Mouse (Mus musculus): ENCODE data around the gene Rap1gds1. TPM values are rescaled to one million over a fixed set of nuclear protein-coding genes. Genes with fewer than 3 reads are reported as not detected.

Gene Rap1gds1
- polyA plus RNA-seq, 1 experiment from 2014 or later, result 70.7 TPM

- 87% methylated on average over 6 of the region's 6 CpGs for WGBS
- Histone ChIP-seq H3K27me3 (ENCODE audit: control insufficient read depth, insufficient read depth, low read length) (no peaks in the 10 kb centered on the region), H3K4me2 (replicated peaks; ENCODE audit: low read depth, low read length) (no peak overlapping the region), H3K36me3 (ENCODE audit: control insufficient read depth, insufficient read depth, low read length) (no peaks in the 10 kb centered on the region), H3K27ac (ENCODE audit: low read depth, low read length) (no peak overlapping the region), H3K4me3 (ENCODE audit: low read depth, low read length) (no peak overlapping the region), H3K9ac (ENCODE audit: low read depth, low read length) (no peak overlapping the region), H3K4me1 (replicated peaks; ENCODE audit: control insufficient read depth, insufficient read depth, low read length) (no peaks in the 10 kb centered on the region), H3K9me3 (ENCODE audit: control insufficient read depth, low read length) (no peaks in the 10 kb centered on the region)
- DNase-seq (ENCODE audit: low spot score) (no peak), ATAC-seq (ENCODE audit: low FRiP score) (no peak)
These were observed 41.8 kb downstream of the Rap1gds1 start for GRCm38 (mm10) chr3:139033179-139033578.

- H3K27ac ChIP-seq (ENCODE audit: low read depth, low read length), result no peak overlapping the region
- no peak overlapping the region for H3K4me3 ChIP-seq (ENCODE audit: low read depth, low read length)
- DNase-seq (ENCODE audit: low spot score) (no peak), ATAC-seq (ENCODE audit: low FRiP score) (no peak)
- no peaks in the 10 kb centered on the region for H3K4me1 ChIP-seq (replicated peaks; ENCODE audit: control insufficient read depth, insufficient read depth, low read length)
- 95% methylated on average over 4 of the region's 4 CpGs for WGBS
- no peak overlapping the region for H3K4me2 ChIP-seq (replicated peaks; ENCODE audit: low read depth, low read length)
- H3K9me3 ChIP-seq (ENCODE audit: control insufficient read depth, low read length), result no peaks in the 10 kb centered on the region
- H3K27me3 ChIP-seq (ENCODE audit: control insufficient read depth, insufficient read depth, low read length), result no peaks in the 10 kb centered on the region
- no peaks in the 10 kb centered on the region for H3K36me3 ChIP-seq (ENCODE audit: control insufficient read depth, insufficient read depth, low read length)
- no peak overlapping the region for H3K9ac ChIP-seq (ENCODE audit: low read depth, low read length)
These were observed 44.3 kb downstream of the Rap1gds1 start for GRCm38 (mm10) chr3:139030644-139031227.

- H3K4me2 ChIP-seq (replicated peaks; ENCODE audit: low read depth, low read length), result no peak overlapping the region
- no peak overlapping the region for H3K27ac ChIP-seq (ENCODE audit: low read depth, low read length)
- H3K4me3 ChIP-seq (ENCODE audit: low read depth, low read length), result no peak overlapping the region
- no peaks in the 10 kb centered on the region for H3K9me3 ChIP-seq (ENCODE audit: control insufficient read depth, low read length)
- 94% methylated on average over 5 of the region's 5 CpGs for WGBS
- H3K9ac ChIP-seq (ENCODE audit: low read depth, low read length), result no peak overlapping the region
- DNase-seq (ENCODE audit: low spot score) (no peak), ATAC-seq (ENCODE audit: low FRiP score) (no peak)
- H3K27me3 ChIP-seq (ENCODE audit: control insufficient read depth, insufficient read depth, low read length), result no peaks in the 10 kb centered on the region
- H3K4me1 ChIP-seq (replicated peaks; ENCODE audit: control insufficient read depth, insufficient read depth, low read length), result no peaks in the 10 kb centered on the region
- no peaks in the 10 kb centered on the region for H3K36me3 ChIP-seq (ENCODE audit: control insufficient read depth, insufficient read depth, low read length)
These were observed 49.9 kb downstream of the Rap1gds1 start for GRCm38 (mm10) chr3:139025077-139025476.

- Histone ChIP-seq H3K36me3 (ENCODE audit: control insufficient read depth, insufficient read depth, low read length) (no peaks in the 10 kb centered on the region), H3K27ac (ENCODE audit: low read depth, low read length) (no peak overlapping the region), H3K9ac (ENCODE audit: low read depth, low read length) (no peak overlapping the region), H3K4me2 (replicated peaks; ENCODE audit: low read depth, low read length) (no peak overlapping the region), H3K27me3 (ENCODE audit: control insufficient read depth, insufficient read depth, low read length) (no peaks in the 10 kb centered on the region), H3K4me3 (ENCODE audit: low read depth, low read length) (no peak overlapping the region), H3K9me3 (ENCODE audit: control insufficient read depth, low read length) (no peaks in the 10 kb centered on the region), H3K4me1 (replicated peaks; ENCODE audit: control insufficient read depth, insufficient read depth, low read length) (no peaks in the 10 kb centered on the region)
- ATAC-seq (ENCODE audit: low FRiP score) (peak; percentile 92), DNase-seq (ENCODE audit: low spot score) (peak; percentile 56)
- 56% methylated on average over 8 of the region's 8 CpGs for WGBS
These were observed 51.4 kb downstream of the Rap1gds1 start for GRCm38 (mm10) chr3:139023585-139023984.

- WGBS, result 94% methylated on average over 9 of the region's 9 CpGs
- Histone ChIP-seq H3K27me3 (ENCODE audit: control insufficient read depth, insufficient read depth, low read length) (no peaks in the 10 kb centered on the region), H3K36me3 (ENCODE audit: control insufficient read depth, insufficient read depth, low read length) (no peaks in the 10 kb centered on the region), H3K4me3 (ENCODE audit: low read depth, low read length) (no peak overlapping the region), H3K4me2 (replicated peaks; ENCODE audit: low read depth, low read length) (no peak overlapping the region), H3K4me1 (replicated peaks; ENCODE audit: control insufficient read depth, insufficient read depth, low read length) (no peaks in the 10 kb centered on the region), H3K9me3 (ENCODE audit: control insufficient read depth, low read length) (no peaks in the 10 kb centered on the region), H3K27ac (ENCODE audit: low read depth, low read length) (no peak overlapping the region), H3K9ac (ENCODE audit: low read depth, low read length) (no peak overlapping the region)
- no peak for ATAC-seq (ENCODE audit: low FRiP score)
- no peak for DNase-seq (ENCODE audit: low spot score)
These were observed 62.6 kb downstream of the Rap1gds1 start for GRCm38 (mm10) chr3:139012352-139012751.

- Histone ChIP-seq H3K9me3 (ENCODE audit: control insufficient read depth, low read length) (no peaks in the 10 kb centered on the region), H3K4me1 (replicated peaks; ENCODE audit: control insufficient read depth, insufficient read depth, low read length) (no peaks in the 10 kb centered on the region), H3K9ac (ENCODE audit: low read depth, low read length) (no peak overlapping the region), H3K36me3 (ENCODE audit: control insufficient read depth, insufficient read depth, low read length) (no peaks in the 10 kb centered on the region), H3K27me3 (ENCODE audit: control insufficient read depth, insufficient read depth, low read length) (no peaks in the 10 kb centered on the region), H3K4me2 (replicated peaks; ENCODE audit: low read depth, low read length) (no peak overlapping the region), H3K4me3 (ENCODE audit: low read depth, low read length) (no peak overlapping the region), H3K27ac (ENCODE audit: low read depth, low read length) (no peak overlapping the region)
- DNase-seq (ENCODE audit: low spot score) (no peak), ATAC-seq (ENCODE audit: low FRiP score) (no peak)
These were observed 69.3 kb downstream of the Rap1gds1 start for GRCm38 (mm10) chr3:139005669-139006068.

- H3K4me3 ChIP-seq (ENCODE audit: low read depth, low read length), result no peak overlapping the region
- H3K36me3 ChIP-seq (ENCODE audit: control insufficient read depth, insufficient read depth, low read length), result no peaks in the 10 kb centered on the region
- no peak overlapping the region for H3K4me2 ChIP-seq (replicated peaks; ENCODE audit: low read depth, low read length)
- ATAC-seq (ENCODE audit: low FRiP score) (0 out of 2 replicates have a peak, but pooled peaks have one; percentile 6), DNase-seq (ENCODE audit: low spot score) (no peak)
- no peak overlapping the region for H3K27ac ChIP-seq (ENCODE audit: low read depth, low read length)
- H3K4me1 ChIP-seq (replicated peaks; ENCODE audit: control insufficient read depth, insufficient read depth, low read length), result no peaks in the 10 kb centered on the region
- H3K9me3 ChIP-seq (ENCODE audit: control insufficient read depth, low read length), result no peaks in the 10 kb centered on the region
- 88% methylated on average over 6 of the region's 6 CpGs for WGBS
- no peaks in the 10 kb centered on the region for H3K27me3 ChIP-seq (ENCODE audit: control insufficient read depth, insufficient read depth, low read length)
- no peak overlapping the region for H3K9ac ChIP-seq (ENCODE audit: low read depth, low read length)
These were observed 72.2 kb downstream of the Rap1gds1 start for GRCm38 (mm10) chr3:139002774-139003173.

- no peaks in the 10 kb centered on the region for H3K4me1 ChIP-seq (replicated peaks; ENCODE audit: control insufficient read depth, insufficient read depth, low read length)
- 92% methylated on average over 9 of the region's 9 CpGs for WGBS
- no peak overlapping the region for H3K9ac ChIP-seq (ENCODE audit: low read depth, low read length)
- no peaks in the 10 kb centered on the region; the same call in 1 of the 2 replicates for H3K9me3 ChIP-seq (ENCODE audit: control insufficient read depth, low read length)
- no peaks in the 10 kb centered on the region for H3K36me3 ChIP-seq (ENCODE audit: control insufficient read depth, insufficient read depth, low read length)
- DNase-seq (ENCODE audit: low spot score) (no peak), ATAC-seq (ENCODE audit: low FRiP score) (no peak)
- H3K27ac ChIP-seq (ENCODE audit: low read depth, low read length), result no peak overlapping the region
- no peak overlapping the region for H3K4me3 ChIP-seq (ENCODE audit: low read depth, low read length)
- H3K27me3 ChIP-seq (ENCODE audit: control insufficient read depth, insufficient read depth, low read length), result no peaks in the 10 kb centered on the region
- no peak overlapping the region for H3K4me2 ChIP-seq (replicated peaks; ENCODE audit: low read depth, low read length)
These were observed 74.7 kb downstream of the Rap1gds1 start for GRCm38 (mm10) chr3:139000071-139000867.

GRCm38 (mm10) chr3:138993473-138993872 lies 81.5 kb downstream of the Rap1gds1 start:
- DNase-seq (ENCODE audit: low spot score) (no peak), ATAC-seq (ENCODE audit: low FRiP score) (no peak)
- Histone ChIP-seq H3K4me2 (replicated peaks; ENCODE audit: low read depth, low read length) (no peak overlapping the region), H3K27me3 (ENCODE audit: control insufficient read depth, insufficient read depth, low read length) (no peaks in the 10 kb centered on the region), H3K27ac (ENCODE audit: low read depth, low read length) (no peak overlapping the region), H3K4me3 (ENCODE audit: low read depth, low read length) (no peak overlapping the region), H3K36me3 (ENCODE audit: control insufficient read depth, insufficient read depth, low read length) (no peaks in the 10 kb centered on the region), H3K9ac (ENCODE audit: low read depth, low read length) (no peak overlapping the region), H3K9me3 (ENCODE audit: control insufficient read depth, low read length) (no peaks in the 10 kb centered on the region; the same call in 1 of the 2 replicates), H3K4me1 (replicated peaks; ENCODE audit: control insufficient read depth, insufficient read depth, low read length) (no peaks in the 10 kb centered on the region)
- WGBS, result 81% methylated on average over 5 of the region's 5 CpGs

Measured in hindbrain, embryonic 11.5 days (tissue).